Mouse (Mus musculus) midbrain, postnatal 0 days (tissue): Measurements from ENCODE around the gene Myo1b. TPM values are rescaled to one million over a fixed set of nuclear protein-coding genes. Genes with fewer than 3 reads are reported as not detected.
A peak's percentile ranks its signal among the peaks of the same experiment; 100 is the strongest.

ENCODE experiments used
- ATAC-seq: fragments of 200-750 bp; cut with Nextera tagmentation; 2 replicates; pipeline ENCODE4 v1.8.0; 2017; ENCODE audit warnings: moderate number of reproducible peaks, mild to moderate bottlenecking, moderate TSS enrichment, moderate library complexity; ENCODE audit not compliant: low FRiP score
- DNase-seq: peaks from one replicate; pipeline ENCODE4 v3.0.0-alpha.2; 2015; ENCODE audit warnings: low spot score
- H3K27ac ChIP-seq: fragments of 300-500 bp; sonication (generic); 2 replicates; pipeline ENCODE4 v1.5.1; 2014; ENCODE audit warnings: low read depth, mild to moderate bottlenecking, low read length, mixed read lengths
- H3K27me3 ChIP-seq: fragments of 300-500 bp; sonication (generic); 2 replicates; pipeline ENCODE4 v1.6.1; 2014; ENCODE audit warnings: low read length, control low read depth, mixed read lengths; ENCODE audit not compliant: insufficient read depth
- H3K36me3 ChIP-seq: fragments of 300-500 bp; sonication (generic); 2 replicates; pipeline ENCODE4 v1.6.1; 2014; ENCODE audit warnings: low read length, control low read depth, mixed read lengths; ENCODE audit not compliant: insufficient read depth
- H3K4me1 ChIP-seq: fragments of 300-500 bp; sonication (generic); 2 replicates; pipeline ENCODE4 v1.6.1; 2014; ENCODE audit warnings: mild to moderate bottlenecking, control low read depth, antibody characterized with exemption, low read length, mixed read lengths; ENCODE audit not compliant: insufficient read depth
- H3K4me2 ChIP-seq: fragments of 300-500 bp; sonication (generic); 2 replicates; pipeline ENCODE4 v1.6.1; 2014; ENCODE audit warnings: low read depth, mild to moderate bottlenecking, low read length, mixed read lengths; ENCODE audit not compliant: poor library complexity, severe bottlenecking
- H3K4me3 ChIP-seq: fragments of 300-500 bp; sonication (generic); 2 replicates; pipeline ENCODE4 v1.5.1; 2014; ENCODE audit warnings: low read depth, mild to moderate bottlenecking, low read length, moderate library complexity
- H3K9ac ChIP-seq: fragments of 300-500 bp; sonication (generic); replicated peaks from 2 replicates; pipeline ENCODE4 v1.6.1; 2014; ENCODE audit warnings: mild to moderate bottlenecking, low read length, moderate library complexity, mixed read lengths; ENCODE audit not compliant: poor library complexity, severe bottlenecking
- H3K9me3 ChIP-seq: fragments of 300-500 bp; sonication (generic); 2 replicates; pipeline ENCODE4 v1.6.1; 2016; ENCODE audit warnings: low read length, control low read depth
- CTCF ChIP-seq: IDR thresholded peaks from 2 replicates; pipeline ENCODE4 v1.5.1; 2016; ENCODE audit warnings: antibody characterized with exemption, mild to moderate bottlenecking
- WGBS: fragments of 180-500 bp; shearing (Covaris S2); extraction: QIAGEN DNeasy Blood & Tissue Kit; methylation state at CpG from one replicate; pipeline ENCODE4 v1.1.7; 2014; 5-methylcytosine and 5-hydroxymethylcytosine counted together
- polyA plus RNA-seq: library from polyadenylated mRNA; unstranded; fragments of >200 nt; fragmentation: Nextera tagmentation; extraction: Ambion mirVana; gene quantifications from 2 replicates; pipeline ENCODE4 v1.2.1, GENCODE M21; 2015
- total RNA-seq: library from RNA; depleted of rRNA; stranded (reverse); fragments of >200 nt; gene quantifications from 2 replicates; pipeline ENCODE4 v1.2.3, GENCODE M21; 2014

The Myo1b gene
- total and polyA plus RNA-seq, 2 experiments from 2014 or later = 33.5 to 41.0 TPM

- DNase-seq = no peak
- ATAC-seq = no peak
- no peaks in the 10 kb centered on the region for H3K4me1 ChIP-seq
- H3K4me3 ChIP-seq = no peak overlapping the region
- 80% methylated on average over 11 of the region's 11 CpGs for WGBS
- no peaks in the 10 kb centered on the region for H3K9me3 ChIP-seq
- no peak overlapping the region for H3K4me2 ChIP-seq
- no peaks in the 10 kb centered on the region for H3K36me3 ChIP-seq
- H3K27me3 ChIP-seq = no peaks in the 10 kb centered on the region
- no peak overlapping the region for H3K27ac ChIP-seq
- H3K9ac ChIP-seq = no peak overlapping the region
- no peak for TF ChIP-seq CTCF
Measured at GRCm38 (mm10) chr1:51934176-51934924, 18.5 kb upstream of the Myo1b start.

GRCm38 (mm10) chr1:51932826-51933225, 17.0 kb upstream of the Myo1b start:
- no peak for DNase-seq

GRCm38 (mm10) chr1:51931561-51931960, 15.7 kb upstream of the Myo1b start:
- no peak for ATAC-seq
- Histone ChIP-seq H3K4me2 (no peak overlapping the region), H3K9me3 (no peaks in the 10 kb centered on the region), H3K27me3 (no peaks in the 10 kb centered on the region), H3K9ac (no peak overlapping the region), H3K36me3 (no peaks in the 10 kb centered on the region), H3K27ac (no peak overlapping the region), H3K4me1 (no peaks in the 10 kb centered on the region), H3K4me3 (no peak overlapping the region)
- WGBS = 55% methylated on average over 7 of the region's 7 CpGs
- no peak for DNase-seq
- no peak for TF ChIP-seq CTCF

More at GRCm38 (mm10) chr1:51932826-51933225, 17.0 kb upstream of the Myo1b start:
- no peak for ATAC-seq
- H3K9ac ChIP-seq = no peak overlapping the region
- H3K27me3 ChIP-seq = no peaks in the 10 kb centered on the region
- no peak overlapping the region for H3K27ac ChIP-seq
- H3K36me3 ChIP-seq = no peaks in the 10 kb centered on the region
- no peak overlapping the region for H3K4me2 ChIP-seq
- no peaks in the 10 kb centered on the region for H3K9me3 ChIP-seq
- TF ChIP-seq CTCF = no peak
- no peak overlapping the region for H3K4me3 ChIP-seq
- 94% methylated on average over 3 of the region's 3 CpGs for WGBS
- no peaks in the 10 kb centered on the region for H3K4me1 ChIP-seq

- ATAC-seq = no peak
- Histone ChIP-seq H3K36me3 (no peaks in the 10 kb centered on the region), H3K27ac (no peak overlapping the region), H3K27me3 (no peaks in the 10 kb centered on the region), H3K9ac (no peak overlapping the region), H3K9me3 (no peaks in the 10 kb centered on the region), H3K4me3 (no peak overlapping the region), H3K4me2 (no peak overlapping the region), H3K4me1 (no peaks in the 10 kb centered on the region)
- DNase-seq = no peak
- 76% methylated on average over 5 of the region's 5 CpGs for WGBS
- no peak for TF ChIP-seq CTCF
Measured at GRCm38 (mm10) chr1:51930584-51930983, 14.7 kb upstream of the Myo1b start.

GRCm38 (mm10) chr1:51929557-51929956, 13.7 kb upstream of the Myo1b start:
- DNase-seq = no peak
- ATAC-seq = no peak
- TF ChIP-seq CTCF = no peak
- WGBS = 79% methylated on average over 3 of the region's 3 CpGs
- Histone ChIP-seq H3K36me3 (no peaks in the 10 kb centered on the region), H3K4me2 (no peak overlapping the region), H3K9ac (no peak overlapping the region), H3K27me3 (no peaks in the 10 kb centered on the region), H3K4me3 (no peak overlapping the region), H3K9me3 (no peaks in the 10 kb centered on the region), H3K4me1 (no peaks in the 10 kb centered on the region), H3K27ac (no peak overlapping the region)

GRCm38 (mm10) chr1:51922820-51923219, 6.9 kb upstream of the Myo1b start:
- H3K27me3 ChIP-seq = no peaks in the 10 kb centered on the region
- DNase-seq (peak; percentile 53), ATAC-seq (peak; percentile 85)
- no peaks in the 10 kb centered on the region for H3K4me1 ChIP-seq
- H3K4me2 ChIP-seq = 0 out of 2 replicates have a peak overlapping the region, but pooled peaks have one; percentile 36
- TF ChIP-seq CTCF = no peak
- no peak overlapping the region for H3K27ac ChIP-seq
- H3K9me3 ChIP-seq = no peaks in the 10 kb centered on the region
- 16% methylated on average over 12 of the region's 12 CpGs for WGBS
- H3K9ac ChIP-seq = no peak overlapping the region
- H3K36me3 ChIP-seq = no peaks in the 10 kb centered on the region
- no peak overlapping the region; the same call in 1 of the 2 replicates for H3K4me3 ChIP-seq
